Mouse (Mus musculus): ENCODE results near the gene Fam178b.

DNA sequence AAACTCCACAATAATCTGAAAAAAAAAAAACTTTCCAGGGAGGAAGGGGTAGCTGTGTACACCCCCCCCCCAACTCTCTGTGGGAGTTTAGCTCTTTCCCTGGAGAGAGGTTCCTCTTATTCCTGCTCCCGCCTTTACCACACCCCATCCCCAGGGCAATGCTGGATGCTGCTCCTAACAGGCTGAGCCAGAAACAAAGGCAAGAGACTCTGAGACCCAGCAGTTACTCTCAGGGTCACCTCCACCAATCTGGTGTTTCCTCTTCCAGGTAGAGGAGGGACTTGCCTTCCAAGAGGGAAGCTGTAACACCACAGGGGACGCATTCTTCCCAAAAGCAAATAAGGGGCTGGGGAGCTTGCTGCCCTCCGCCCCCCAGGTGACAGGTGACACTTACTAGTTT lies 24.8 kb upstream of the Fam178b start:
- TF ChIP-seq CTCF (IDR thresholded peaks at IDR 0.05; ENCODE audit: control insufficient read depth, insufficient read depth, insufficient replicate concordance, low read depth, low read length) (no peak), POLR2A (IDR thresholded peaks at IDR 0.05; ENCODE audit: control insufficient read depth, low read depth, low read length) (no peak)
